Mouse (Mus musculus) heart, postnatal 0 days (tissue): ENCODE results near the gene 1110051M20Rik.

Experiments
- CTCF ChIP-seq: IDR thresholded peaks from 2 replicates; pipeline ENCODE4 v1.5.1; 2016; ENCODE audit warnings: antibody characterized with exemption, control low read depth, low read depth
- EP300 ChIP-seq: IDR thresholded peaks from 2 replicates; pipeline ENCODE4 v1.6.1; 2016; ENCODE audit warnings: antibody characterized with exemption, low read depth

- TF ChIP-seq CTCF, result no peak
- TF ChIP-seq EP300, result no peak
Observed at GRCm38 (mm10) chr2:91252001-91252400, 192.5 kb downstream of the 1110051M20Rik start.
